Comparison of ENCODE assay signal across 14 mouse cellular contexts in genomic region chr1:77429174-77429573, GRCm38 (mm10).
A peak's percentile ranks its signal among the peaks of the same experiment; 100 is the strongest.
DNase-seq lines count a peak whose midpoint lies in the region; ATAC-seq and TF ChIP-seq lines count a peak whose summit lies in the region.
"Had no signal": no experiment of that assay in that cellular context is flagged by ENCODE, and none has a peak within 500 bp of the region (broad histone marks: within the 10 kb centered on the region; RNA-seq: fewer than 3 reads in every experiment).

No protein-coding gene starts in this region.

- peaks cover 4% of the 10 kb centered on the region; the same call in 1 of the 2 replicates for H3K4me1 ChIP-seq in hindbrain, embryonic 12.5 days
- no peaks in the 10 kb centered on the region for H3K4me1 ChIP-seq in hindbrain, embryonic 10.5 days (replicated peaks)
- no peaks in the 10 kb centered on the region for H3K4me1 ChIP-seq in hindbrain, postnatal 0 days (ENCODE audit: insufficient read depth, low read length)
- H3K4me1 ChIP-seq: liver, embryonic 15.5 days had no signal

- no peak overlapping the region for H3K27ac ChIP-seq in hindbrain, embryonic 12.5 days
- H3K27ac ChIP-seq in hindbrain, embryonic 10.5 days = no peak overlapping the region
- H3K27ac ChIP-seq in hindbrain, postnatal 0 days = no peak overlapping the region
- H3K27ac ChIP-seq: liver, embryonic 15.5 days had no signal

- no peak overlapping the region for H3K9ac ChIP-seq in hindbrain, embryonic 12.5 days
- H3K9ac ChIP-seq in hindbrain, postnatal 0 days (replicated peaks; ENCODE audit: low read length) = no peak overlapping the region
- H3K9ac ChIP-seq: heart, embryonic 12.5 days; liver, embryonic 15.5 days had no signal

- H3K4me3 ChIP-seq in hindbrain, embryonic 12.5 days = no peak overlapping the region
- no peak overlapping the region for H3K4me3 ChIP-seq in hindbrain, embryonic 10.5 days
- H3K4me3 ChIP-seq in hindbrain, postnatal 0 days (ENCODE audit: low read length) = no peak overlapping the region
- H3K4me3 ChIP-seq: heart, embryonic 12.5 days; liver, embryonic 15.5 days; myocyte had no signal

- H3K36me3 ChIP-seq in hindbrain, embryonic 12.5 days = peaks cover 9% of the 10 kb centered on the region
- peaks cover 60% of the 10 kb centered on the region for H3K36me3 ChIP-seq in hindbrain, embryonic 10.5 days
- H3K36me3 ChIP-seq in hindbrain, postnatal 0 days (ENCODE audit: insufficient read depth, low read length) = no peaks in the 10 kb centered on the region
- H3K36me3 ChIP-seq: liver, embryonic 15.5 days had no signal

- ATAC-seq in hindbrain, embryonic 12.5 days (ENCODE audit: low FRiP score) = peak; percentile 48; the same call in 1 of the 2 replicates
- peak; percentile 56; the same call in 1 of the 2 replicates for ATAC-seq in hindbrain, postnatal 0 days
- ATAC-seq: CD4-positive, CD25-positive, alpha-beta regulatory T cell, adult 4 months had no signal

- no peaks in the 10 kb centered on the region for H3K9me3 ChIP-seq in hindbrain, embryonic 12.5 days (replicated peaks)
- no peaks in the 10 kb centered on the region for H3K9me3 ChIP-seq in hindbrain, embryonic 10.5 days
- H3K9me3 ChIP-seq in hindbrain, postnatal 0 days (ENCODE audit: low read length) = no peaks in the 10 kb centered on the region
- H3K9me3 ChIP-seq: heart, embryonic 12.5 days; liver, embryonic 15.5 days had no signal

- 45% methylated on average over 6 of the region's 6 CpGs for WGBS in hindbrain, embryonic 12.5 days
- 74% methylated on average over 6 of the region's 6 CpGs for WGBS in hindbrain, embryonic 10.5 days
- 40% methylated on average over 6 of the region's 6 CpGs for WGBS in hindbrain, postnatal 0 days

- no peaks in the 10 kb centered on the region for H3K27me3 ChIP-seq in hindbrain, embryonic 12.5 days
- H3K27me3 ChIP-seq in hindbrain, embryonic 10.5 days (ENCODE audit: insufficient read depth, poor library complexity, severe bottlenecking) = no peaks in the 10 kb centered on the region
- no peaks in the 10 kb centered on the region for H3K27me3 ChIP-seq in hindbrain, postnatal 0 days (ENCODE audit: insufficient read depth, low read length)
- H3K27me3 ChIP-seq: heart, embryonic 12.5 days; liver, embryonic 15.5 days had no signal

- no peak for TF ChIP-seq CTCF in hindbrain, postnatal 0 days (IDR thresholded peaks at IDR 0.05; ENCODE audit: low read depth)

- H3K4me2 ChIP-seq in hindbrain, embryonic 12.5 days (replicated peaks) = no peak overlapping the region
- H3K4me2 ChIP-seq in hindbrain, postnatal 0 days (ENCODE audit: low read depth, low read length) = no peak overlapping the region
- H3K4me2 ChIP-seq: heart, embryonic 12.5 days; liver, embryonic 15.5 days had no signal

- no peak for DNase-seq in hindbrain, embryonic 10.5 days (ENCODE audit: low spot score)
- DNase-seq in cerebellum, adult 8-10 months = peak; percentile 3
- DNase-seq in hindbrain, postnatal 0 days (ENCODE audit: low spot score) = peak; percentile 57
- DNase-seq in kidney, postnatal 14 days = peak; percentile 37
- no peak for DNase-seq in urinary bladder, postnatal 14 days (ENCODE audit: low spot score)
- DNase-seq in testis, postnatal 10 days (ENCODE audit: low spot score) = no peak
- DNase-seq in gastrocnemius, postnatal 25 days = no peak
- DNase-seq: embryo, embryonic 11 days; gastrocnemius, postnatal 10 days had no signal

Comparison
In these comparisons a context has a peak if more than half of its experiments do, and no peak if none do; other contexts are left out.
1. DNase-seq: peak in cerebellum, adult 8-10 months (single experiment), hindbrain, postnatal 0 days (single experiment) and kidney, postnatal 14 days (single experiment); none in hindbrain, embryonic 10.5 days (single experiment), urinary bladder, postnatal 14 days (single experiment), testis, postnatal 10 days (single experiment) and gastrocnemius, postnatal 25 days (single experiment).